Mouse (Mus musculus) liver, postnatal 0 days (tissue): ENCODE measurements around the gene Nr1h5.

Experiments
- CTCF ChIP-seq: sonication (generic); IDR thresholded peaks from 2 replicates; pipeline ENCODE4 v1.5.1; 2016; ENCODE audit warnings: antibody characterized with exemption, low read depth
- EP300 ChIP-seq: IDR thresholded peaks from 2 replicates; pipeline ENCODE4 v1.6.1; 2016; ENCODE audit warnings: antibody characterized with exemption, low read depth, mild to moderate bottlenecking

- TF ChIP-seq EP300 = no peak
- no peak for TF ChIP-seq CTCF
Observed at GRCm38 (mm10) chr3:102899136-102899535, 64.8 kb downstream of the Nr1h5 start.
